Mouse (Mus musculus): ENCODE results near the gene Abhd6.

Abhd6 gene

DNA sequence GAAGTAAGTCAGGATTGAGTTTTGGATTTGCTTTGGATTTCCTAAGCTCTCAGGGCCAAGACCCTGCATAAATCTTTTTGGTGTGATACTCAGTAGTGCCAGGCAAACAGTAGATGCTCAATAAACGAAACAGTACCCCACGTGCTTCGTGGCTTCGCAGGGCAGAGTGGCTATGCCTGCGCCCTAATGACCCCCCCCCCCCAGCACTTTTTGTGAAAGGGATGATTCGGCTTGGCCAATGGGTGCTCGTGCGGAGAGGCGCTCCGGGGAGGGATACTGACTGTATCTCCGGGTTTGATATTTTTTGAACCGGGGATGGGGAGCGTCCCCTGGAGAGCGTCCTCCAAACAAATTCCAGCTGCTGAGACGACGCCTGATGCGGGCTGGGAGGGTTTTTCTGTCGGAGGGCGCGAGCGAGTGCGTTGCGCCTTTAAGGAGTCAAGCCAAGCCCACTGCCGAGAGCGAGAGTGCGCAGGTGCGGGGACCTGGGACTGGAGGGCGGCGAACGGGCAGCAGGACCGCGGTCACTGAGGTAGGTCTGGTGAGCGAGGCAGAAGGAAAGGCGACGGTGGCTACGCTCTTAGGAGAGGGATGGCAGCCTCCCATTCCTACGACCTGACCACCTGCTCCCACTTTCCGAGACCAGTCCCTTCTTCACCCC lies at the start of gene Abhd6:
Gene Abhd6, plus strand, starts transcription at position 471 of the 661 bp plus-strand sequence.
- DNase-seq (ENCODE audit: low read depth) = peak; percentile 87

DNA sequence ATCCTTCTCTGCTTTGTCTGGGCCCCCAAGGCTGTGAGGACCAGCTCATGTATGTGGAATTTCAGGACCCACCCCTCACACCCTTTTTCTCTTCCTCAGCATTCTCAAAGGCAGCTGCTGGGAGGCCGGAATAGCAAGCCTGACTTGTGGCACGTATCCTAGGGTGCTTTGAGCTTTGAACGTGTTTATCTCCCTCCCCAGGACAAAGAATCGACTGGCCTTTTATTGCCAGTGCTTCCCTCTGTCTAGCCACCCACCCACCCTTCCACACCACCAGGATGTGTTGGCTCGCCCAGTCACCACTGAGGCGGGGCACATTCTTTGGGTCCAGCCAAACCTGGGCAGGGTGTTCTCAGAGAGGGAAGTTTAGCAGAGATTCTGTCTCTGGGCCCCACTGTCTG lies 48.6 kb upstream of the Abhd6 start:
- no peak for DNase-seq (ENCODE audit: low read depth)

DNA sequence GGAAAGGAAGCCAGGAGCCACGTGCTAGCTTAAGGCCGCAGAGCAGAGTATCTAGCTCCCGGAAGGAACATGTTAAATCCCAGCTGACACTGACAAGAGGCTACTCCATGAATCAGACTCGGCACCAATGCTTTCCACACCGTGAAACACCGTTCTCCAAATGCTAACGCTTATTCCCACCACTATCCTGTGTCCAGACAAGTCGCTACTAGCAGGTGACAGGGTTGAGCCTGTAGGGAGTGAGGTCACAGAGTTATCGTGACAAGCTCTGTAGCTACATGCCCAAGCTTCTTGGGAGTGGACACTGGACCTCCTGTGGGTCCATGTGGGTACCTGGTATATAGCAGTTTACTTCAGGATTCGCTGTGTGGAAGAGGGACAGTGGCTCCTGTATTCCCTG lies 46.3 kb upstream of the Abhd6 start:
- DNase-seq (ENCODE audit: low read depth) = no peak

DNA sequence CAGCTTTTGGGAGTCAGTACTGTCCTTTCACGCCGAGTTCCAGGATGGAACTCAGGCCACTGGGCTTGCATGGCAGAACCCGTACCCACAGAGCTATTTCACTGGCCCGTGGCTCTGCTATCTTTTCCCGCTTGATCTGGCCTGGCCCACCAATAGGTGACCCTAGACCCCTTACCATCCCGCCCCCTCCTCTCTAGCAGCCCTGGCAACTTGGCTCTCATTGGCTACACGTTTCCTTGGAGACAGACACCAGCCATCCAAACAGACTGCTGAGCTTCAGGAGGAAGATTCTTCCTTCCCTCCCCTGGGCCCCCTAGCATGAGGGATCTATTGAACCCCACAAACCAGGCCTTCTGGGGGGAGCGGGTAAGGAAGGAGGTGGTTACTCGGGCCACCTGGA lies 45.7 kb upstream of the Abhd6 start, which contains the start of gene Gm45521:
Gene Gm45521, plus strand, starts transcription at position 240 of the 400 bp plus-strand sequence.
- DNase-seq (ENCODE audit: low read depth) = no peak

DNA sequence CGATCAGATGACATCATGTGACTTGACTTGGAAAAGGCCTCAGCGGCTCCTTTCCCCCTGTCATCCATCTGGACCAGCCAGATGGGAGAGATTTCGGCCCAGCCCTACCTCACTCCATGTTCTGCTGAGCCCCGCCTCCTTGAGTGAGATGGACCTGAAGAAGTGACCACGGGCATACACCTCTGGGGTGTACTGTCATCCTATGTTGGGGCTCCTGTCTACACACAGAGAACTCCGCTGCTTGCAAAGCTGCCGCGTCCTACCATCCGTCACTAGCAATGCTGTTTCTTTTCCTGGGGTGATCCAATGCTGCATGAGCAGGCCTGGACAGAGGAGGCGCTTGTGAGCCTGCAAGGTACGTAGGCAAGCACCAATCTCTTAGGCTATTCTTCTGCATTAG lies 42.1 kb upstream of the Abhd6 start:
- DNase-seq (ENCODE audit: low read depth) = peak; percentile 6

DNA sequence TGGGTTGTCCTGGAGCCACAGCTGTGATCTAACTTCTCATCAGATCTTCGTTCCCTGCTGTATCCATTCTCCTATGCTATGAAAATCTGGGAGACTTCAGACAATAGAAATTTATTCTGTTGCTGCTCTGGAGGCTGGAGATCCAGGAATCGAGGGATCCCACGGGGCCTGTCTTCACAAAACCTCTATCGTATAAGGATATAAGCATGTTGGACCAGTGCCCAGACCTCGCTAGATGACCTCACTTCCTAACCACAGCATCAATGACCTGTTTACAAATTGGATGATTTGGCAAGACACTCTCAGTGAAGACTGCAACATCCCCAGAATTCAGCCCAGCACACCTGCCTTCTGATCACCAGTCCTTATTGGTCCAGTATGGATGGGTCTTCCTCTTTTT lies 41.0 kb upstream of the Abhd6 start:
- DNase-seq (ENCODE audit: low read depth) = no peak

DNA sequence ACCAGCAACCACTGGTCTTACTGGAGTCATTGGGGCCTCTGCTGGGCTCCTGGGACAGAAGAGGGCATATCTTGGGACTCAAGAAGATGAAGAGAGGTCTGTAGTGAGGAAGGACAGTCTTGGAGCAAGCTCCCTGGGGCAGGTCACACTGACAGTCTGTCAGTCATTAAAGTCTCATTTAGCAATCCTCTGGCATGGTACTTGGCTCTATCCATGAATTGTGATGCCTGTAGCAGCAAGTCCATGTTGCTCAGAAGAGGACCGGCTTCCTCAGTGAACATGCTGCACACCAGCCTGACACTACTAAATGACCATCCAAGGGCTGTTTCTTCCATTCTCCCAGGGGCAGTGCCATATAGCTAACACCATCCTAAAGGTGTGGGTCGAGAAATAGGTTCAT lies 40.1 kb upstream of the Abhd6 start:
- no peak for DNase-seq (ENCODE audit: low read depth)

DNA sequence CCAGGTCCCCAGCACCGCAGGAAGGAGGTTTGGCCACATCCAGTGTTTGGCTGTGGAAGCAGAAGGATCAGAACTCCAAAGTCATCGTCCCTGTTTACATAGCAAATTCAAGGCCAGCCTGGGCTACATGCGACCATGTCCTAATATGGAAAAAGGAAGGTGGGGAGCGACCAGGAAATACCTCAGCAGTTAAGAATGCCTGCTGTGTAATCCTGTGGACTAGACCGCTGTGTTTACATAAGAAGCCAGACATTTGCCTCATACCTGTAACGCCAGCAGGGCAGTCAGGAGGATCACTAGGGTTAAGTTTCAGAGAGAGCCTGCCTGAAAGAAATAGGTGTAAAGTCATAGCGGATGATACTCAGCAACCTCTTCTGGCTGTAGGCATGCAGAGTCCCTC lies 39.5 kb upstream of the Abhd6 start:
- DNase-seq (ENCODE audit: low read depth) = no peak

DNA sequence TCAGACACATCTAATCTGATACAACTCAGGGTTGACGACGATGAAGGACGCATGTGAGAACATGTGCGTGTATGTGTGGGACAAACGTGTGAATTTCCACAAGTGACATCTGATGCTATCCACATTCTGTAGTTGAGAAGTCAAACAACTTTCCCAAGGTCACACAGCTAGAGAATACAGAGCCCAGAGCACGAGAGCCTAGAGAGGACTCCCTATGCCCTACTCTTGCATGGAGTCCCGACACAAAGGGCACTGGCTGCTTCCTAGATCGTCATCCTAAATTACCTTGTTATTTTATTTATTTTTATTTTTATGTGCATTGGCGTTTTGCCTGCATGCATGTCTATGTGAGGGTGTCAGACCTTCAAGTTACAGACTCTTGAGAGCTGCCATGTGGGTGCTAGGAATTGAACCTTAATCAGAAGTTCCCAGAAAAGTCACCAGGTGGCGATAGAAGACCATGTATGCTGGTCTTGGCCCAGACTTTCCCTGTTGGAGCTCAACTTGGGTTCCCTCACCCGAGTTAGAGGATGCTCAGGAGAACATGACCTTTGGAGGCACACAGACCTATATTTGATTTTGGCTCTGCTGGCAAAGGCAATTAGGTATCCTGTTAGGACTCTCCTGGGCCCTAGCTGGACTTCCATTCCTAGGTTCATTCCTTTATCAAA lies 38.3 kb upstream of the Abhd6 start:
- DNase-seq (ENCODE audit: low read depth) = peak; percentile 79

DNA sequence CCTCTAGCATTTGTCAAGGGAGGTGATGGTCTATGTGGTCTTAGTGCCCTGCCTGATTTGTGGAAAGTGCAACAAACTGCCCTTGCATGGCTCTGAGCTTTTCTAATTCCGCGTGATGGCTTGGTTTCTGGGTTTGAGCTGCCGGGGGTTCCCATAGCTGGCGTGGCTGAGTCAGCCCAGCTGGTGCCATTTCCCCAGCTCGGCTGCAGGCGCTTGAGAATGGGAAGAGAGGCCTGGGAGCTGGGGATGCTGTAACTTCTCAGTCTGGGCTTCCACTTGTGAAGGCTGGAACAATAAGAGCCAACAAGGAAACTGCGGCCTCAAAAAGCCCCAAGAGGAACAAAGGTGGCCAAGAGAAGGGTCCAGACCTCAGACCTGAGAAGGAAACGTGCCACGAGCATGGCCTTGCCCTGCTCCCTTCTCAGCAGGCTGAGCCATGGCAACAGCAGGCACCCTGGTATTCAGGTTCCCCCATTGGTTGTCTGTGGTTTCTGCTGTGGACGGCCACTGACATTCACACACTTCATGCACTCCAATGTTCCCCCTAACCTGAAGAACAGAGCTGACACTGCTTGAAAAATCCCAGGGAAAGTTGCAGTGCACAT lies 30.7 kb upstream of the Abhd6 start:
- DNase-seq (ENCODE audit: low read depth) = no peak

DNA sequence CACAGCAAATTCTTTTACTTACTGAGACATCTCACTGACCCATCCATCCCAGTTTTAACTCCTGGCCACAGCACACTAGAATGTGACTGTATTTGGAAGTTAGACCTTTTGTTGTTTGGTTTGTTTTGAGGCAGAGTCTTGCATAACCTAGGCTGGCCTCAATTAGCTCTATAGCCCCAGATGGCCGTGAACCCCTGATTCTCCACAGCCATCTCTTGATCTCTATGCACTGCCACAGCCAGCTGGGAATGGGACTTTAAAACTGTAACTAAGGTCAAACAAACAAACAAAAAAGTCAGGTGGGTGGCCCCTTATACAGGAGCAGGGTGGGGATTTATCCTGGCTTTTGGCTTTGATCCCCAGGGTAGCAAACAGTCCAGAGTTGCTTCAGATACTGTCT lies 28.1 kb upstream of the Abhd6 start:
- DNase-seq (ENCODE audit: low read depth) = no peak

DNA sequence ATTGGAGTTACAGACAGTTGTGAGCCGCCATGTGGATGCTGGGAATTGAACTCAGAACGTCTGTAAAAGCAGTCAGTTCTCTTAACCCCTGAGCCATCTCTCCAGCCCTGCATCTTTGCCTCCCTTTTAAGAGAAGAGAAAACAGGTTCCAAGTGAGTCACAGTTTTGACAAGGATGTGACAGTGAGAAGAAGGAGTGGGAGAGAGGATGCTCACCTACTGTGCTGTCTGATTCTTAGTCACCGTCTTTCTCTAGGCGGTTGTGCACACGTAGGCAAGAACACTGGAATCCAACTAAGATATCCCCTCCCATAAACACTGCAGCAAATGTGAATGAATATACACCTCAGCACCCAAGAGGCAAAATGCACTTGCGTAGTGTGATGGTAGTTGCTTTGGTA lies 27.5 kb upstream of the Abhd6 start:
- DNase-seq (ENCODE audit: low read depth) = no peak

DNA sequence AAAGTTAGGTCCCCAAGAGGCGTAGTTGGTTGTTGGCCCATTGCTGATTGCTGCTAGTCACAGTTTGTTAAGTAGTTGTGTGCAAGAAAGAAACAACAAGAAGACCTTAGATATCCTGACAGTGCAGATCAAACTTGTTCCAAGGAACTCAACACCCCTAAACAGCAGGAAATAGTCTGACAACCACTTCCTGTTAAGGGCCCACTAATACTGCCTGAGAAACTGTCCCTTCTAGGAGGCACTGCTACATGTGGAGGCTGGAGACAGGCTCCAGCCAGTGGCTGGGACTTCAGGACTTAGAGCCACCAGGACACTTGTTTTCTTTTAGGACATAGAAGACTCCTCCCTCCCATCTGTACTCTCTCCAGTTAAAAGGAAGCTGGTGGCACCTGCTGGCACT lies 25.2 kb upstream of the Abhd6 start:
- peak; percentile 19 for DNase-seq (ENCODE audit: low read depth)

DNA sequence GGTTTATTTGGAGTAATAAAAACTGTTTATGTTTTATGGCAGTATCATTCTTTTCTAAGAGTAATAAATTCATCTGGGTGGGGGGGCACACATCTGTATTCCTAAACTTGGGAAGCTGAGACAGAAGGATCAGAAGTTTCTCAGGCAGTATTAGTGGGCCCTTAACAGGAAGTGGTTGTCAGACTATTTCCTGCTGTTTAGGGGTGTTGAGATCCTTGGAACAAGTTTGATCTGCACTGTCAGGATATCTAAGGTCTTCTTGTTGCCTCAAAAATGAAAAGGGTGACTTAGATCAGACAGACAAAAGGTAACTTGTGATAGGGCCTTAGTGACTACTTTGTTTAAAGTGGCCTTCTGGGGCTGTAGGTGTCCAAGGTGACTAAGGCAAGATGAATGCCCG lies 24.5 kb upstream of the Abhd6 start:
- DNase-seq (ENCODE audit: low read depth) = peak; percentile 4

DNA sequence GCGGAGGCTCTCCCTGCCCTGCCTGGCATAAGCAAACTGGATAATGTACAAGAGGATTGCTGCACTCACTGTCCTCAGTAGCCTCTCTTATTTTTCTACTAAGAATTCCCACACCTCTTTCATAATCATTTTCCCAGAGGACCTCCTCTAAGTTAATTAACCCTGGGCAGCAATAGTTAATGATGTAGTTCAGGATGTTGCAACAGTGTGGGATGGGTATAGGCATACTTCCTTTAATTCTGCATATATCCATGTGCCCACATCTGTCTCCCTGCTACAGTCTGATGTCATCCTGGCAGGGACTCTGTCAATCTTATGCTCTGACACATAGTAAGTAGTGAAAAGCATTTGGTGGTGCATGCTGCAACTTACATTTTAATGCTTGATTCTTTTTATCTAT lies 21.5 kb upstream of the Abhd6 start:
- no peak for DNase-seq (ENCODE audit: low read depth)

DNA sequence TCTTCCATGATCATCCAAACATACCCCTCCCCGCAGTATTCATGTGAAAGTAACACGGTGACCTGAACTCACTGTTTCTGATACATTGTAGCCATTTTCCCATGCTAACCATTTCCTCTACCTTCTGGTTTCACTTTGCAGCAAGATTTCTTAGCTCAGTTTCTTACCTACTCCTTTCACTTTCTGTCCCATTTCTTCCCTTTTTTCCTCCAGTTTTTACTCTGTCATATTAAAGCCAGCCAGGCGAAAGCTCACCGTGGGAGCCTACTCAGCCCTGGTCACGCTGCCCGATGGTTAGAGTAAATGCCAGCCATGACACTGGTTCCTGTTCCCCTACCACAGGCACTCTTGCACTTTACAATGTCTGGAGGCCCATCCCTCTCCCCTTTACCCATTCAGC lies 15.8 kb upstream of the Abhd6 start:
- no peak for DNase-seq (ENCODE audit: low read depth)

DNA sequence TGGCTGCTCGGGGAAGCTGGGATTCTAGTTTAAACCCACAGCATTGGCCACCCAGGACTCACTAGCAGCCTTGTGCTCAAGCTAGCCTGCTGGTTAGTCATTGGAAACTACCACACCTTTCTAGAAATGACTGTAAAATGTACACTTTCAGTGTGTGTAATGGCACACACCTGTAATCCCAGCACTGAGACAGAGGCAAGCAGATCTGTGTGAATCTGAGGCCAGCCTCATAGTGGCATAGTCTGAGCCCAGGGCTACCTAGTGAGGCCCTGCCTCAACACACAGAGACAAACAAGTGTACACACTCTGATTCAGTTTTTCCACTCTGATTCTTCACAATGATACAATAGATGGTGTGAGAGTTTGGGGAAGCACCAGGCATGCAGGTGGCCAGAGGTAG lies 13.3 kb upstream of the Abhd6 start:
- no peak for DNase-seq (ENCODE audit: low read depth)

DNA sequence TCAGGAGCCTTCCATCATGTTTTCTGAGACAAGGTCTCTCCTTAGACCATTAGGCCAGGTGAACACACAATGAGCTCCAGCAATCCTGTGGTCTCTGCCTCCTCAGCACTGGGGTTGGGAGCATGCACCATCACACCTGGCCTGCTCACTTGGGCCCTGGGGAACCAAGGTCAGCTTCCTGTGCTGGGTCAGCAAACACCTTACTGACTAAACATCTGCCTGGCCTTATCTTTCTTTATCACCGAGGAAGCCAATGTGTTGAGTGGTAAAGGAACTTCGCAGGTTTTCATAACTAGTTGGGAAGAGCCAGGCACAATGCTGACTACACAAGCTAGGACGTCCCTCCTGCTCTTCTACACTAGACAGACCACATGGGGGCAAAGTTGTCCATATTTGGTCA lies 12.7 kb upstream of the Abhd6 start:
- no peak for DNase-seq (ENCODE audit: low read depth)

DNA sequence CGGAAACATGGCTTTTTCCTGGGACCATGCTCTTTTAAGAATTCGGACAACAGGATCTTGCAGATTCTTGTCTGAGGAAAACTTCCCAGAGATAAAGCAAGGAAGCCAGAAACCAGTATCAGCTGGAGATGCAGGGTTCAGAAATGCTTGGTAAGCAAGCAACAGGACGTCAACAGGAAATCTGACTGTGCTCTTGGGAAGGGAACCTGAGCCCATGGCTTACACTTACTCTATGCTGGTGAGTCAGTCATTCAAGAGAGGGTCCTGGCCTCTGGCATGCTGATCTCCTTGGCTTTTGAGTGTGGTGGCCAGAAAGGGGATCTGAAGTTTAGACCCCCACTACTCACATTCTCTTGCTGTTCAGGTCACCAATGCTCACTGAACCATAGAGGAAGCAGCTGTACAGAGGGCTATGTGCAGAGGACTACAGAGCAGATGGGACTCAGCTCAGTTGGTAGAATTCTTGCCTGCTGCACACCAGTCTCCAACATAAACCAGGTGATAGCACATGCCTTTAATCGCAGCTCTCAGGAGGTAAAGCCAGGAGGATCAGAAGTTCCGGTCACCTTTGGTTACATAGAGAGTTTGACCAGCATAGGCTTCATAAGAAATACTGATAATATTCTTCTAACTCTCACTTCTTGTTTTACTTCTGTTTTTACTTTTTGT lies 11.5 kb upstream of the Abhd6 start:
- no peak for DNase-seq (ENCODE audit: low read depth)

DNA sequence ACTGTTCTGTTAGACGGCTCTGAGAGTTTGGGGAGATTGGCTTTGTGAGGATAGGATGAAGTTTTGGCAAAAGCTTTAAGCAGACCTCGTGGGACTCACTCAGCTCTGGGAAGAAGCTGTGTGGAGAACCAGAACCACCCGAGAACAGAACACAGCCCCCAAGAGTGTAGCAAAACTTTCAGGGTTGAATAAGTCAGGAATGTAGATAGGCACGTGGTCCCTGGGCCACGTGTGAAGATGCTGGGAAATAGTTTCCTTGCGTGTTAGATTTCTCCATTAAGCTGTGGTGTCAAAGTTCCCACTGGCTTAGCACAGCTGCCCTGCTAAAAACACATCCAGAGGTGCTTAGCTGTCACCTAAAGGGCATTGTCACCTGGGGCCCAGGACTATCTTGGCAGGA lies 10.5 kb upstream of the Abhd6 start:
- DNase-seq (ENCODE audit: low read depth) = no peak

DNA sequence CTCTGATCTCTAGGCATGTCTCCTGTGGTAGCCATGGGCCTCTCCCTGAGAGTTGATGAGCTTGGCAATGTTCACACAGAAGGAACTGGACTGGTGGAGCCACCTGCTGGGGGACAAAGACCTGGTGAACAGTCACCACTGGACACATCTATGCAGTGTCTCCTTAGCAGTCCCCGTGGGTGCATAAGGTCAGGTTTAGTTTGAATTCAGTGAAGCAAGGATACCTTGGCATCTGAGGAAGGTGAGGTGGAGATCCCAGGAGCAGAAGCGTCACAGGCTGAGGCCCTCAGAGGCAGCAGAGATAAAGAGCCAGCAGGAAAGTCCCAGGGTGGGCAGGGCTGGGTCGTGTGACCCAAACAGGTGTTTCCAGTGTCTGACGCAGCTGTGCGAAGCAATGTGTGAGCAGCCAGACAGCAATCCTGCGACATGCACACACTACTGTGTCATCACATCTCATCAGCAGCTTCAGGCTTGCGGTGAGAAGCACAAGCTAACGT lies 8.4 kb upstream of the Abhd6 start, which contains the start of gene Dnase1l3:
Gene Dnase1l3, minus strand, starts transcription at position 303 of the 497 bp plus-strand sequence.
- DNase-seq (ENCODE audit: low read depth) = peak; percentile 37

DNA sequence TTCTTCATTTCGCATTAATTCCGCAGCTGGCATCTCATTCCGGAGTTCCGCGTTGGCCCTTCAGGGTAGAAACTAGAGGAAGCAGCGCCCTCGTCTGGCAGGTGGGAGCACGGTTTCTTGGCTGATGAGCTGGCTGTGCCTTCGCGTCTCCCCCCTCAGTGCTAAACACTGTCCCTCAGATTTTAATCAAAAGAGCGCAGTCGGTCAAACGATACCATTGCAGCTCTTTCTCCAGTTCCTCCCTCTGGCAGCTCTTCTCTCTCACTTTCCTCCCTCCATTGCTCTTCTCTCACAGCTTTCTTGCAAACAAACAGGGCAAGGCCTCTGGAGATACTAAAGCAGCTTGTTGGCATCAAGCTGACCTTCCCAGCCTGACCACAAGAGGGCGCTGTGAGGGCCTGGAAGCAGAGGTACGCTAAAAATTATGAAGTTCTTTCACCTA lies 5.4 kb upstream of the Abhd6 start:
- DNase-seq (ENCODE audit: low read depth) = peak; percentile 96

DNA sequence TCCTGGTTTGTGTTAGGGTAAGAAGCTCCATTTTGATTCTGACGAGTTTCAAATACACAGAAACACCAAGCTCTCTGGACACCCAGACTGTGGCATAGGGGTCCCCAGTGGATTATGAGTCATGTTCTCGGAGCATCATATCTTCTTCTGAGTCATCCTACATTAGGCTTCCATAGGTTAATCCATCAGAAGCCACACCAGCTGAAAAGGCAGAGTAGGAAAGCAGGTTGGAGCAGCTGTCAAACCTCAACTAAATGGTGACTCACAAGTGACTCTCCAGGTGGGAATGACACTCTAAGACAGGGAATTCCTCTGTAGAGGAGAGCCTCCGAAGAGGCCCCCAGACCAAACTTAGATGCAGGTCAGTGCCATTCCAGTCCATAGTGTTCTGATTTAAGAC lies 3.7 kb upstream of the Abhd6 start:
- DNase-seq (ENCODE audit: low read depth) = no peak

Data from naive thymus-derived CD4-positive, alpha-beta T cell, adult 2 months (primary cell).